Mouse (Mus musculus) spleen, adult 2 months (tissue): ENCODE data around the gene Notum.
A peak's percentile ranks its signal among the peaks of the same experiment; 100 is the strongest.

Experiments used
- CTCF ChIP-seq: fragments of 200-500 bp; IDR thresholded peaks from 2 replicates; pipeline ENCODE4 v1.5.1; 2011; ENCODE audit warnings: mild to moderate bottlenecking, inconsistent platforms; ENCODE audit not compliant: insufficient read depth, insufficient read length, insufficient replicate concordance; ENCODE audit errors: extremely low read depth
- POLR2A ChIP-seq: fragments of 200-500 bp; IDR thresholded peaks from 2 replicates; pipeline ENCODE4 v1.6.1; 2011; ENCODE audit warnings: low read depth, low read length, inconsistent platforms

DNA sequence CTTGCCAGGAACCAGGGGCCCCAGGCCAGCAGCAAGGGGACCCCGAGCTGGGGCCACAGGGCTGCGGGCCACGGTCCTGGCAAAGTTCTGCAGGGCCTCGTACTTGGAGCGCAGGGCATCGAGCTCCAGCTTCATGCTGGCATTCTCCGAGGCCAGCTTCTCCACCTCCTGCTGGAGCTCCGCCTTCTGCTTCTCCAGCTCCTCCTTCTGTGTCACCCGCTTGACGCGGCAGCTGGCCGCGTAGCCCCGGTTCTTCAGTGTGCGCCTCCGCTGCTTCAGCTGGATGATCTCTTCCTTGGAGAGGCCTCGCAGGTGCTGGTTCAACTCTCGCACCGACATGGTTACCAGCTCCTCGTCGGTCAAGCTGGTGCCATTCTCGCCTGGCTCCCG, 31.6 kb downstream of the Notum start:
- TF ChIP-seq CTCF (no peak), POLR2A (peak; percentile 34)
